Mouse (Mus musculus): ENCODE measurements at regions not wholly inside any gene's neighbourhood (a gene's known extent, or its start where the extent isn't known, plus 50 kb on each side); places are given as distances from the start of the nearest gene placed in this dataset.

DNA sequence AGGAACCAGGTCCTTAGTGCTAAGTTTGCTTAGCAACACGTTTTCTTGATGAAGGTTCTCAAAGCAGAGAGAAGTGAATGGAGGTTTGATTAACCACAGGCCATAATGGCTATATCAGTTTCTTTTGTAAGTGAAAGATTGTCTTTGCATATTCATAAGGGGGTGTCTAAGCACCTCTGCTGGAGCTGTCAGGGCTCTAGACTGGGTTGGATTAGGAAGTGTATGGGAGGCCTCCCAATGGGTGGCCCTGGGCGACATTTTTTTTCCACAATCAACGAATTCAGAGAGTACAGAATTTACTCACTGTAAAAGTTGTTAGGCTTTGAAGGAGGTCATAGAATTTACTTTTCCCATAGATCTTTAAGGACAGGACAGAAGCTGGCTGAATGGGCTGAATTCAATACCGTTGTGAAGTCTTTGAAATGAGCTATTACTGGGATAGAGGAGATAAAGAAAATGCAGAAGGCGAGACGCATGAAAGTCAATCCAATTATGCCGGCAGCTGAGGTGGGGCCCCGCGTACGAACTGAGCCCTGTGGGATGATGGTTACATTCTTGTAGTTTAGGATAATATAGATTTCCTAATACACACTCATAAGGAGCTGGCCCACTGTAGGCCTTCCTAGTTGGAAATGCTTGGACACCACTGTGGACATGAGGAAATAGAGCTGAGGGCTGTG lies 268.4 kb upstream of the Ubash3b start:
- no peak for TF ChIP-seq GATA4 (IDR thresholded peaks at IDR 0.05; ENCODE audit: insufficient replicate concordance, low read length)

- TF ChIP-seq GATA4 (IDR thresholded peaks at IDR 0.05; ENCODE audit: insufficient replicate concordance, low read length), result no peak
Measured at GRCm38 (mm10) chr9:41429236-41429635, 267.7 kb upstream of the Ubash3b start.

DNA sequence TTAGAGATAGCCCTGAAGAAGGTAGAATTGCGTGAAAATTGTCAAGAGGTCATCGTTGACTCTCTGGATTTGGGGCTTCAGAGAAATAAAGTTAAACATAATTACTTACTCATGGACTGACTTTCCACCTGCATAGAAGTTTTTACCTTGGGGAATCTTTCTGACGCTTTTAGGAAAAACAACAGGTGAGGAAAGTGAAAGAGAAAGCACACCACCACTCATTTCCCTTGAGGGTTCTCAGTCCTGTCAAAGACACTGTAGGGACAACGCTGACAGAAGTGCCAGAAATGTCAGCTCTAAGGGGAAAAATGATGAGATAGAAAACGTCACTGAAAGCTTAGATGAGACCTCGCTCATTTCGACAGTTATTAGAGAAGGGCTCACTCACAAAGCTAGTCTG lies 265.2 kb upstream of the Ubash3b start:
- TF ChIP-seq GATA4 (IDR thresholded peaks at IDR 0.05; ENCODE audit: insufficient replicate concordance, low read length), result no peak

GRCm38 (mm10) chr9:41425225-41425624 lies 263.7 kb upstream of the Ubash3b start:
- TF ChIP-seq GATA4 (IDR thresholded peaks at IDR 0.05; ENCODE audit: insufficient replicate concordance, low read length), result no peak

GRCm38 (mm10) chr9:41413791-41414190 lies 252.3 kb upstream of the Ubash3b start:
- TF ChIP-seq GATA4 (IDR thresholded peaks at IDR 0.05; ENCODE audit: insufficient replicate concordance, low read length), result no peak

- no peak for TF ChIP-seq GATA4 (IDR thresholded peaks at IDR 0.05; ENCODE audit: insufficient replicate concordance, low read length)
Measured at GRCm38 (mm10) chr9:41412174-41412757, 250.8 kb upstream of the Ubash3b start.

- no peak for TF ChIP-seq GATA4 (IDR thresholded peaks at IDR 0.05; ENCODE audit: insufficient replicate concordance, low read length)
Measured at GRCm38 (mm10) chr9:41408301-41408700, 246.8 kb upstream of the Ubash3b start.

DNA sequence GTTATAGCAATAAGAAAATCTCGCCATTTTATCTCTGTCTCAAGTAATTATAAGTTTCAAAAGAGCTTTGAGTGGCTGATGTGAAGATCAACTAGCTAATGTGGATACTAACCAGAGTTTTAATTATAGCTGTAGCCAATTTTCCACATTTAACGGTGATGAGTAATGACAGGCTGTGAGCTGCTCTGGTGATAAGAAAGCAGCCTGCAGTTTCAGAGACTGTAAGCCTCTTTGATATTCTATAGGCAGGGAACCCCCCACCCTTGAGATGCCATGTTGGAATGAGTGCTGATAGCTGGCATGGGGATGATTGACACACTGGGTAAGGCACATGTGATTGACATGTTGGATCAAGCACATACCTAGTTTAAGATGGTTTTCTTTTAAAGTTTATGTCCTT lies 245.6 kb upstream of the Ubash3b start:
- TF ChIP-seq GATA4 (IDR thresholded peaks at IDR 0.05; ENCODE audit: insufficient replicate concordance, low read length), result no peak

GRCm38 (mm10) chr9:41402942-41403341 lies 241.4 kb upstream of the Ubash3b start:
- TF ChIP-seq GATA4 (IDR thresholded peaks at IDR 0.05; ENCODE audit: insufficient replicate concordance, low read length), result no peak

DNA sequence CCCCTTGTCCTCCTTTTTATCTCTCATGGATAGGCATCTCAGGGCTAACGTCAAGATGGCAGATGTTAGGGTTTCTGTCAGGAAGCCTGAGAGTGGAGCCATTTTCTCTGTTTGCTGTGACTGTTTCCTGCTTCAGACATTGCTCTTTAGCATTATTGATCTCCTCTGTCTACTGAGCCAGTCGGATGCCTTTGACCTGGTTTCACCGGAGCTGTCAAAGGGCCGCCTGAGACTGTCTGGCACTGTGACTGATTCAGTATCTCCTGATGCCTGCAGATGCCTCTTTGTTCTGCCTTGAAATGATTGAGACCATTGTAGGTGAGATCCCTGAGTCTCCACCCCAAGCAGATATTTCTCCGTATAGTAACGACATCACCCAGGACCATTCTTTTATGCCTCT lies 239.5 kb upstream of the Ubash3b start:
- no peak for TF ChIP-seq GATA4 (IDR thresholded peaks at IDR 0.05; ENCODE audit: insufficient replicate concordance, low read length)

- no peak for TF ChIP-seq GATA4 (IDR thresholded peaks at IDR 0.05; ENCODE audit: insufficient replicate concordance, low read length)
Measured at GRCm38 (mm10) chr9:41395471-41395870, 234.0 kb upstream of the Ubash3b start.

DNA sequence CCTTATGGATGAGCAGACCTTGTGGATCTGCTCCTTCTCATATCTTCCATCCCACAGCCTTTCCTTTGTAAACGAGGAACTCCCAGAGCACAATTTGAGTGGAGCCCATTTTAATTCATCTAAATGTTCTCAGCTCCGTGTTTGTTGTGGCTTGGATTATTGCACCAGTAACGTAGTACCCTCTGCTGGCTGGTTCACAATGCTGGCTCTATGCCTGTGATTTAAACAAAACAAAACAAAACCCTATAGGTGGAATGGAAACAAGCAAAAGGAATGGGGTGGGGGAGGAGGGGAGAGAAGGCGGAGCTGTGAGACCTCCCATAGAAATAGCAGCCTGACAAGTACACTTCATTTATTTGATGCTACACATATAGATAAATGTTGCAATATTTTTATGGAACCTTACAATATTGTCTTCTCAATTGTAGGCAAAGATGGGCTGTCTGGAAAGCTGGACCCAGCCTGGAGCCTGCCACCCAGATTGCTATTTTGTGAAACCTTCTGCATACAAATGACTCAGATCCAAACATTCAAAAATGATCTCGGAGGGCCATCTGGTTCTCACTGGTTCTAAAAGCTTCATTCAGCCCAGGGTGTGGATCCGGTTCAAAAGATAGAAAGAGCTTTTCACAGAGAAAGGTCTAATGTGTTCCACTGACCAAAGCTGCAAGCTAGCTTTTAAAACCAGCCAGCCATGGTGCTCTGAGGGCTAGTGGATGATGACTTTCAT lies 230.3 kb upstream of the Ubash3b start:
- no peak for TF ChIP-seq GATA4 (IDR thresholded peaks at IDR 0.05; ENCODE audit: insufficient replicate concordance, low read length)

- no peak for TF ChIP-seq GATA4 (IDR thresholded peaks at IDR 0.05; ENCODE audit: insufficient replicate concordance, low read length)
Measured at GRCm38 (mm10) chr9:41379283-41379682, 217.8 kb upstream of the Ubash3b start.

- TF ChIP-seq GATA4 (IDR thresholded peaks at IDR 0.05; ENCODE audit: insufficient replicate concordance, low read length), result no peak
Measured at GRCm38 (mm10) chr9:41378627-41379231, 217.2 kb upstream of the Ubash3b start.

GRCm38 (mm10) chr9:41377701-41378626 lies 216.5 kb upstream of the Ubash3b start:
- no peak for TF ChIP-seq GATA4 (IDR thresholded peaks at IDR 0.05; ENCODE audit: insufficient replicate concordance, low read length)

Data from liver, adult (tissue).